Mouse (Mus musculus): ENCODE data around the gene Zcchc14.
"Not testable (repeated sequence)": the region's sequence is repeated elsewhere in the genome, so short reads cannot be mapped to it uniquely, and the experiment has no call there.

Gene Zcchc14

GRCm38 (mm10) chr8:121652774-121653323, at the start of gene Zcchc14:
Zcchc14 (minus strand) TSS chr8:121652901.
- peak; percentile 94 for DNase-seq (ENCODE audit: low spot score)

GRCm38 (mm10) chr8:121699936-121700335, 47.2 kb upstream of the Zcchc14 start:
- DNase-seq (ENCODE audit: low spot score): no peak

DNA sequence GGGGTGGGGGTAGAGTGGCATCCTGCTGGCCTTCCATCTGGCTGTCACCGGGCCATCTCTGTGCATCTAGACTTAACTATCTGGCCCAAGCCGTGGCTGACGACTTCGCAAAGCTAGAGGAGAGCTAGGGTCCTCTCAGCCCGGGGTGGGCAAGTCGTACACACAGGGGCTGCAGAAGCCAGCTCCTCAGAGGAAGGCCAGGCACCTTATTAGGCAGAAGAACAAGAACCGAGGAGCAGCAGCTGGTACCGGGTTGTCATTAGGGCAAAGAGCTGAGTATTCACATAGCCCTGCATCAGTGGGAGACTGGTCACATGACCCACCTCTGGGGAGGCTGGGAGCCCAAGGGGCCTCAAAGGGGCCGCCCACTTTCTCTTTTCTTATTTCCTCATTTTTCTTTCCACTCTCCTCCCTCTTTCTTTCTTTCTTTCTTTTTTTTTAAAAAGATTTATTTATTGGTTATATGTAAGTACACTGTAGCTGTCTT, 46.0 kb upstream of the Zcchc14 start:
- DNase-seq (ENCODE audit: low spot score): no peak

DNA sequence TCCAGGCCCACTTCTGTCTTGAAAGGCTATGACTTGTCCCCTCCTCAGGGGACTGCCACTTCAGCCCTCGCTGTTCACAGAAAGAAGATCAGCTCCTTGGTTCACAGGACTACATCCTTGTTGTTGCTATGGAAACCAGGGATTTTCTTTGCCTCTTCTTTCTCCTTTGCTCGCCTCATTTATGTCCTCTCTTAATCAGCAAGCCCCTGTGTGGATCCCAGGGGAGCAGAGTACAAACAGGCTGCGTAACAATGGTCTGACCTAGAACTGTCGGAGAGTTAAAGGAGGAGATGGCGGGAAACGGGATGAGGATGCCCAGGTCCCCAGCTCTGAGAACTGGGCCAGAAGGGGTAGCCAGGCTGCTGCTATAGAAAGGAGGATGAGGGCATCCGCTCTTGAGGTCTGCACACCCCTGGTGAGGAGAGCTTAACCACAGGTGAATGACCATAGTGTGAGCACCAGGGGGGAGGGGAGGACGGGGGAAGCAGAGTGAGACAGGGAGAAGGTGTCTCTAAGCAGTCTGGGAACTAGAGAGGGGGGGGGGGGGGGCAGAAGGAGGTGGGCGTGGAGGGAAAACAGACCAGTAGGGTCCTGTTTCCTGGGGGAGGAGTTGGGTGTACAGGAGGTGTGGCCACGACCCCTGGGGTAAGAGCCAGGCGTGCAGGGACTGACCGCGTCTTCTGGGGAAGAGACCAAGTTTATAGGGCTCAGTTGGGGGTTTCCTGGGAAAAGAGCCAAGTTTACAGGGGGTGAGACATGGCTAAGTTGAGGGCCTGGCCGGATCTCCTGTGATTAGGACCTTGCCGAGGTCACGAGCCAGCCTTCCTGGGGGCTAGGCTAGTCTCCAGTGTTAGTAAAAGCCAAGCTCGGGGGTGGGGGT, 45.3 kb upstream of the Zcchc14 start:
- no peak for DNase-seq (ENCODE audit: low spot score)

DNA sequence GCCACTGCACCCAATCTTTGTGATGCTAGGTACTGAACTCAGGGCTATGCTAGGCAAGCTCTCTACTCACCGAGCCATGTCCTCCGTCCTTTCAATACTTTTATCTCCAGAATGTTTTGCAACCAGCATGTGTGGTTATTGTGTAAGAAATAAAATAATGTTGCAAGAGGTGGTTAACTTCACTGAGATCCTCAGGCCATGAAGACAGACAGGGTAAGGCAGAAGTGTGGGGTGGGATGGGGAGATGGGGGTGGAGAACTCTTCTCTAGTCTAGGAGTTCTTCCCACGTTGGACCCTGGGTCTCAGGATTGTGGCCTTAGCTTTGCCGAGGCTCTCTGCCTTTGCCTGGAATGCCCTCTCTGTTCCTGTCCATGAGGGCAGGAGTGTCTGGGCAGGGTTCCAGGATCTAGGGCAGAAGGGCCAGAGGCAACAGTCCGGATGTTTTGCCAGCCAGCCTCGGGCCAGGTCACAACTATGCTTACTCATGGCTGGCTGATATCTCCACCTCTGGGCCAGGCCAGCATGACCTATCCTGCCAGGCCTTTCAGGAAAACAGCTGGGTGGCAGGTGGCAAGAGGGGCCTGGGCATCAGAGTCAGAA, 43.0 kb upstream of the Zcchc14 start:
- no peak for DNase-seq (ENCODE audit: low spot score)

DNA sequence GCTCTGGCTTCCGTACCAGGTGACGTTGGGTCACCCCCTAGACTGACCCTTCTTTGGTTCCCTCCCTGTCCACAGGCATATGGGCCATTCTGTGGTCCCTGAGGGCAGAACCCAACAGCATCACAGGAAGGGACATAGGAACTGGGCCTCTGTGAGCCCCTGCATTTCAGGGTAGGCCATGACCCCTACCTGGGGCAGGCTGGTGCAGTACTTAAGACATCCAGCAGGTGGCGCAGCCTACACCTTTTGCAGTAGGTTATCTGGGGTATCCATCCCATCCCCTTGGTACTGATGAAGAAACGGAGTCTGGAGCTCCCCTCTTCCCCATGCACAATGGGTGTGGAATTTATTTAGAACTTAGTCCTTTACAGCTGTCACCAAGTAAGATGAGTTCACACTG, 41.8 kb upstream of the Zcchc14 start:
- no peak for DNase-seq (ENCODE audit: low spot score)

DNA sequence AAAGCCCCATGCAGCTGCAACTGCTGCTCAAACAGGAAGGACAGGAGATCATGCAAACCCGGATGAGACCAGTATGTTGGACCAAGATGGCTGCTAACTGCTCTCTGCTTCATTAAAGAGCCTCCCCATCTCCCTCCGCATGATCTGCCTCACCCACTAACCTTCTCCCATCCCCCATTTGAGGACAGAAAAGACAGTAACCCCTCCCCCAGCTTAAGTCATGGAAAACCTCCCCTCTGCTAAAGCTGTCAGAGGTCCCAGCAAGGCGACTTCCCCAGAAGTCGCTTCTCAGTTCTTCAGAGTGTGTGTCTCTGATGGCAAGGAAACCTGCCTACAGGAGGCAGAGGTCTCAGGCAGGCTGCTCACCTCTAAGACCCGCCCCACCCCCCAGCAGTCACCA, 35.8 kb upstream of the Zcchc14 start:
- no peak for DNase-seq (ENCODE audit: low spot score)

DNA sequence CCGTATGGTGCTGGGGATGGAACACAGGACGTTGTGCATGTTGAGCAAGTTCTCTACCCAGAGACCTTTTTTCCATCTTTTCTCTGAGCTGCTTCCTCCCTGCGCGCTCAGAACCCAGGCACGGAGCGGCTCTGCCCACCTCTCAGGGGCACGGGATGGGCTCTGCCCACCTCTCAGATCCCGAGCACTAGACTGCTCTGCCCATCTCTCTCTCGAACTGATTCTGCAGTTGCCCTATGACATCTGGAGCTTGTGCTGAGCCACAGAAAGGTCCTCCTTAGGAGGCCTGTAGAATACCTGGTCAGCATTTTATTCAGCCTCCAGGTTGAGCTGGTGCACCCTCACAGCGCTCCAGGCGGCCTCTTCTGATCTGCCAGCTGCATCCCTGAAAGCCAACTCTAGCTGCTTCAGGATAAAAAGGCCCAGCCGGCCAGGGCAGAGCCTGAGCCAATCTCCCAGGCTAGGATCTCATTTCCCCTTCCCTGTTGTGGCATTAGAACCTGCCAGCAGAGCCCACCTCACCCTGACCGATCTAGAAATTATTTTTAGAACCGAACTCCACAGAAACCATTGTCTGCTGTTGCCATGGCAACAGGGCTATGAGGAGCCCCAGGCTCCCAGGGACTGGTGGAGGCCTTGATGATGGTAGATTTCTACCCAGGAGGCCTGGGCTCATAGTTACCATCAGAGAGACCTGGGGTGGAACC, 34.9 kb upstream of the Zcchc14 start:
- no peak for DNase-seq (ENCODE audit: low spot score)

- DNase-seq (ENCODE audit: low spot score): no peak
Measured at GRCm38 (mm10) chr8:121685419-121685818, 32.7 kb upstream of the Zcchc14 start.

- DNase-seq (ENCODE audit: low spot score): no peak
Measured at GRCm38 (mm10) chr8:121683083-121683832, 30.6 kb upstream of the Zcchc14 start.

DNA sequence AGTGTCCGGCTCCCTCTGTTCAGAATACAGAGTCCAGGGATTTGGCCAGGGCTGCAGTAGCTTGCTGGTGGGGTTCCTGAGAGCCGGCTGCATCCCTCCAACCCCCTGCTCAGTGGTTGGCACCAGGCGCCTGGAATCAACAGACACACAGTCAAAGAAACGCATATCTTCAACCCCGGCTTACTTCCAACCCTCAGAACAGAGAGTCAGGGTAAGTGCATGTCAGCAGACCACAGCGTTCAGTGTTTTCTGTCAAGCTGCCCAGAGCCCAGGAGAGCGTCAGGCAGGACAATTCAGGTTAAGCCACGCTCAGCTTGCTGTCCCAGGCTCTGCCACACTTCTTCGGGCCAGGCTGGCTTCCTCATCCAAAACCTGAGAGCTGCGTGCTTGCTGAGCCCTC, 28.8 kb upstream of the Zcchc14 start:
- DNase-seq (ENCODE audit: low spot score): no peak

- no peak for DNase-seq (ENCODE audit: low spot score)
Measured at GRCm38 (mm10) chr8:121680896-121681295, 28.2 kb upstream of the Zcchc14 start.

GRCm38 (mm10) chr8:121678696-121679095, 26.0 kb upstream of the Zcchc14 start:
- DNase-seq (ENCODE audit: low spot score): no peak

DNA sequence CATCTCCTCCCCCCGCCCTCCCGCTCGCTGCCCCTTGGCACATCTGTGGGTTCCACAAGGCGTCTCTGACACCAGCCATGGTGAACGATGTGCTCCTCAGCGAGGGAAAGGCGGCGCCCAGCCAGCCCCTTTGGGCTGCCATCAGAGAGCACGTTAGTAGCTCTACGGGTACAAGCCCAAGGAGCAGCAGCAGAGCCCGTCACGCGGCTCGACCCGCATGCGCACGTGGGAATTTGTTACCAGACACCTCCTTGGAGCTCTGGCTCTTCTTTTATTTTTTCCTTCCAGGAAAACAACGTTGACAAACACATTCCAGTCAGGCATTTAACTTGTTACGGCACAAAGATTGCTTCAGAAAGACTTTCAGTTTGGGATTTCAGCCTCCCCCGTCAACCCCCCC, 23.0 kb upstream of the Zcchc14 start:
- no peak for DNase-seq (ENCODE audit: low spot score)

DNA sequence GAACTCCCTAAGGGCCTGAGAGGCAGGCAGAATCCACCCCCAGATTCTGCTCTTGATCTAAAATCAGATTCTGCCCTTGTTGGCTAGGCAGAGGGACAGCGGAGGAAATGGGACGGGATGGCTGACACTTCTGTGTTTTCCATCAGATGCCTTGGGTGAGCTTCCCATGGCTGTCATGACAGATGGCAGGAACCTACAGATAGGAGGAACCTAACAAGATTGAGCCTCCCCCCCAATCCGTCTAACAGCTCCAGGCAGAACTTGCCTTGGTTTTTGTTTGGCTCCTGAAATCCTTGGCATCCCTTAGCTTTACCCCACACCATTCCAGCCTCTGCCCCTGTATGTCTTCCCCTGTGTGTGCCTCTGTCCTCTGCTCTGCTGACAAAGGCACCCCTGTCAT, 22.5 kb upstream of the Zcchc14 start:
- DNase-seq (ENCODE audit: low spot score): no peak

GRCm38 (mm10) chr8:121674524-121674923, 21.8 kb upstream of the Zcchc14 start:
- no peak for DNase-seq (ENCODE audit: low spot score)

DNA sequence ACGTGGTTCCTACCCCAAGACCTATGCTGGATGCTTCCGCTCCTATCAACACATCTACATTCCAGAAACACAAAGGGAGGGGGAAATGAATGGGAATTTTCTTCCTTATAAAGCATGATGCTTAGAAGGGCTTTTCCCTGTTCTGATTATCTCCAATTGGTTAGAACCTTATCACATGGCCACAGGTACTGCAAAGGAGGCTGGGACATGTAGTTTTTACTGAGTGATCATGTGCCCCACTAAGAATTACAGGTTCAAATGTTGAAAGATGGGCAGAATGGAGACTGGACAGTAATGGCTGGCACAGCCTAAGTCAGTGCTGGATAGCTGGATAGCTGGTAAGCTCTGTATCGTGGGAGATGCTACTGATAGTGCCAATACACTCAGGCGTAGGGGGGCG, 21.2 kb upstream of the Zcchc14 start:
- DNase-seq (ENCODE audit: low spot score): no peak

GRCm38 (mm10) chr8:121673153-121673552, 20.5 kb upstream of the Zcchc14 start:
- DNase-seq (ENCODE audit: low spot score): no peak

- no peak for DNase-seq (ENCODE audit: low spot score)
Measured at GRCm38 (mm10) chr8:121669208-121669607, 16.5 kb upstream of the Zcchc14 start.

DNA sequence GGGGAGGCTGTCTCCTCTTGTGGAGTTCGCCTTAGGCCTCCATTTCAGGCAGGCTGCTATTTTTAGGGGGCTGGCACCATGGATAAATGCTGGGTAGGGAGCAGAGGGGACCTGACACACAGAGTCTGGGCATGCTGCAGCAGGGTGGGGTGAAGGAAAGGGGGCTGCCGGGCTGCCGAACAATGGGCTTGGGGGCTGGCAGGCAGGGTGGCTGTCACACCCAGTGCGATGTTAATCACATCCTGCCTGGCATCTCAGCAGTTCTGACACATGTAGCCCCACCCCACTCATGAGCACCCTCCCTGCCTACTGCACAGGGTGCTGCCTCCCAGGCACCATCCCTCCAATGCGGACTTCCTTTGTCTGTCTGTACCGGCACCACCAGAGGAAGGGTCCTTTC, 15.9 kb upstream of the Zcchc14 start:
- no peak for DNase-seq (ENCODE audit: low spot score)

DNA sequence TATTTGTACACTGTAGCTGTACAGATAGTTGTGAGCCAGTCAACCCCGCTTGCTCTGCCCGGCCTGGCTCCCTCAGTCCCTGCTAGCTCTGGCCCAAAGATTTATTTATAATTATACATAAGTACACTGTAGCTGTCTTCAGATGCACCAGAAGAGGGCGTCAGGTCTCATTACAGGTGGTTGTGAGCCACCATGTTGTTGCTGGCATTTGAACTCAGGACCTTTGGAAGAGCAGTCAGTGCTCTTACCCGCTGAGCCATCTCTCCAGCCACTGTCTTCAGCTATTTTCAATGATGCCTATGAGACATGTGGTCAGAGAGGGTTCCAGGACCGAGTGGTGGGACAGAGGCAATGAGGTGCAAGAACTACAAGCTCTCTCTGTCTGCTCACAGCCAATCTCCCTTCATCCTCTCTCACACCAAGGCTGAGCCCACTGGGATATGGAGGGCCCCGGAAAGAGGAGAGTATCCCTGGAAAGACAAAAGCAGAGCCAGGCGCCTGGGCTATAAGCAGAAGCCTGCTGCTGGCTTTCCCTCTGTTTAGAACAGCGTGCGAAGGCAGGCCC, 15.3 kb upstream of the Zcchc14 start:
- not testable (repeated sequence) for DNase-seq (ENCODE audit: low spot score)
